Mouse (Mus musculus): ENCODE results near the gene Sec31a.

Sec31a gene

DNA sequence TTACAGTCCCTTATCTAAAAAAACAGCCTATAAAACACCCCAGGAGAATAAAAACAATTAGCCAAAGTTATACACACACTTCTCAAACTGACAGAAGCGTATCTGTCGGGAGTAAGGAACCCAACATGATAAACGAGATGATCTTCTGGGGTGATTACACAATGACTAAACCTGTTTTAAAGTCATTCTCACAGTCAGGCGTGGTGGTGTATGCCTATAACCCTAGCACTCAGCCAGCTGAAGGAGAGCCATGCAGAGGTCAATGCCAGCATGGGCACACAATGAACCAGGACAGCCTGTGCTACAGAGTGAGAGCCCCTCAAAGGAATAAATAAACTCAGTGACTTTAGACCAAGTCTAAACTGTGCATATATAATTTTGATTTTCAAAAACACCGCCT lies 7.5 kb downstream of the Sec31a start:
- no peak for DNase-seq (ENCODE audit: low spot score)

DNA sequence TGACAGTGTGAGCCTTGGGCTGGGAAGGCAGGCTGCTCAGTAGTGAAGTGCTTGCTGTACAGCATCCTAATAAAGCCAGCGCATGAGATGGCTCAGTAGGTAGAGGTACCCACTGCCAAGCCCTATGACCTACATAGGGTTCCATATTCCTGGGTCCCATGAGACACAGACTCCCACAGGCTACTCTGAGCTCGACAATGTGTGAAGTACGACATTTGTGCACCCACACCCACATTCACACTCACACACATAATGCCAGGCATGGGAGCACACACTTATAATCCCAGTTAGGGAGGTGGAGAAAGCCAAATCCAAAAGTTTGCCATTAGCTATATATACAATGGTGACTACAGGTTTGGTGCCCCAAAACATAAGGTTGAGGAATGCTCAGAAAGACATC lies 19.3 kb downstream of the Sec31a start:
- DNase-seq (ENCODE audit: low spot score): no peak

DNA sequence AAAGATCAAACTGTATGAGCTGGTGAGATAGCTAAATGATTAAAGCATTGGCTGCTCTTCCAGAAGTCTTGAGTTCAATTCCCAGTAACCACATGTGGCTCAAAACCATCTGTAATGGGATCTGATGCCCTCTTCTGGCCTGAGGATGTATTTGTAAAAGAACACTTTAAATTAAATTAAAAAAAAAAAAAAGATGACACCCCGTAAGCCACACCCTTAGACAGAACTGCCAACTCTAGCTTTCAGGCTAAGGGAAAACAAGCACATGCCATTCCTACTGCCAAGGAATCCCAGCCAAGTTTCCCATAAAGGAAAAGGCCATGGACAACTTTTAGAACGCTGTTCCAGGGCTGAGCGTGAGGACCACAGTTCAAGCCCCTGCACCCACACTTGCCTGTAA lies 22.4 kb downstream of the Sec31a start:
- peak; percentile 5 for DNase-seq (ENCODE audit: low spot score)

DNA sequence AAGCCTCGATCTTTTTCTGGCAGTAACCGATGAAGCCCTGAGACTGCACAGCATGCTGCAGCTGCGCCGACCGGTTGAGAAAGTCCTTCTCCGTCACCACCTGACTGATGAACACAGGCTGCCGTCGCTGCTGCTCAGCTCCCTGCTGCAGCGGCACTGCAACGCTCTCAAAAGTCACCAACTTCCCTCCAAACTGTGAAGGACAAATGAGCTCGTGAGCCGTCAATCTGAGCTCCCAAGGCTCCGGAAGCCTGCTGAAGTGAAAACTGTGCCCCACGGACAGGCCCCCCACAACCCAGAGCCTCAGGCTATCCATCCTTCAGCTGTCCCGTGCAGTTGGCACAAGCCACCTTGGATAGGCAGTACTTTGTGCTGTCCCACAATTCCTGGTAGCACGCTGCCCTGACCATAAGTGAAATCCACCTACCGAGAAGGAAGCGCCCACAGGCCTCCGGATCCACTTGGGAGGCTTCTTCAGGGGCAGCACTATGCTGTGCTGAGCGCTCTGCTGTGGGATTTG lies 23.5 kb downstream of the Sec31a start:
- no peak for DNase-seq (ENCODE audit: low spot score)

DNA sequence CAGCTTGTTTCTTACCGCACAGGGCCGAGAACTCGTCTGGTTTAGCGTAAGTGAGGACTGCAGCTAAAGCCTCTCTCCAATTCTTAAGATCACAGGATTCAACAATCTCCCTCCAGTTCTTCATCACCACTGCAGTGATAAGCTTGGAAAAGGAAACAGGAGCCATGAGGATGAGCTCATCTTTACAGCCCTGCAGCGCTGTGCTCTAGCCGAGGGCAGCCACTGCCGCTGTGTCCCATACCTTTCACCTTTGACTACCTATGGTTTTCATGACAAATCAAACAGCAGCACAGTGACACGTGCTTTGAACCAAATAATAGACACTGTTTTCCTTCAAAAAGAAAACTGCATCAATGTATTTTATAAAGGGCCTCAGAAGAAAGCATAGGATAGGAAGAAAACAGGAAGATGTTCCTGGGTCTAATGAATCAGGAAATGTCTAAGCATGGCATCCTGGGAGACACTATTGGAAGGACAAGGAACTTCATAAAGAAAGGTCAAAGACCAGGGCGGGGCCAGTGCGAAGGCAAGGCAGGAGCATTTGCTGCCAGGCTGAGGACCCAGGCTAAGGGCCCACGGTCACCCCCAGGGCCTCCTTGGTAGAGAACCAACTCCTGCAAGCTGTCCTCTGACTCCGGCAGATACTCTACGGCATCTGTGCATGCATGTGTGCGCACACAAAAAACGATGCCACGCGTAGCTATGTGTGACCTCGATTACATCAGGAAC lies 32.1 kb downstream of the Sec31a start:
- no peak for DNase-seq (ENCODE audit: low spot score)

DNA sequence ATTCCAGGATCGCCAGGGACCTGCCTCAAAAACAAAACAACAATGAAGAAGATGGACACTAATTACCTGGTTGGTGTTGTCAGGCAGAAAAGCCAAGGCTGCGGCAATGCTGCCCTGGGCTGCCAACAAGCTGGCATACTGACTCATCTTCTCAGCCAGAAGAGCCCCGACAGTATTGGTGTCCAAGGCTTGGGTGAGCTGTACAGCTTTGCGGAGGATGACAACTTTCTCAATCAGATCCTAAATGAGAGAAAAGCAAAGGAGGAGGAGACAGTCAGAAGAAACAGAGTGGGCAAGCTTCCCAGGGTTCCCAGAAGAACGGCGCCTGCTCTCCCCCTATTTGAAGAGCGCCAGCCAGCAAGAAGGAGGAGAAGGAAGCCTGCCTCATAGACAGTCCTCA lies 34.9 kb downstream of the Sec31a start:
- no peak for DNase-seq (ENCODE audit: low spot score)

DNA sequence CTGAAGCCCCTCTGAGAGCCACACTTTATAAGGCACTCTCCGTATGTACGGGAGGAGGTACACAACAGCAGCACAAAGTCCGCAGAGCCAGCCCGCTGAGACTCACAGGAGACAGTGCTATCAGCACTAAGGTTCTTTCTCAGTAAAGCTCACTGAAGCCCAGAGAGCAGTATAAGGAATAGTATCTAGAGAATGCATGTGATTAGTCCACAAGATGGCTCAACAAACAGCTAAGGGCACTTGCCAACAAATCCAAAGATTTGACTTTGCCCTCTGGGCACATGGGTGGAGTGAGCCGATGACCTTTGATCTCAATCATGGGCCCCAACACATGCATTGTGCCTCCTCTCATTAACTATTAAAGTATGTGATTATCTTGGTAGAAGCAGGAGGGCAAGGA lies 35.8 kb downstream of the Sec31a start:
- no peak for DNase-seq (ENCODE audit: low spot score)

DNA sequence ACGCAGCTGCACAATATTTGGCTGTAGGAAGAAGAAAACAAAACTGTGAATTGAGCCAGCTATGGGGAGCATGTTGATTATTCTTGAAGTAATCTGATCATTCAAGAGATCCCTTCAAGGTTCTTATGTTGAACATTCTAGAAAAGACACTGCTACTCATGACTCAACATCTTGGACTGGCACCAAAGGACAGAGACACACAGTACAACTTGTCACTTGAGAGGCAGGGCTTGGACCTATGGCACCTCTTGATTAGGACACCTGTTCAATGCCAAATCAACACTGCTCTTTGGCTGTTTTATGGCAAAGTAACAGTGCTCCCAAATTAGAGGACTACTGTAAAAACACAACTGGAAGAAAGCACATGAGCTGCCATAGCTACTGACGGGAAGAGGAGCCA lies 37.1 kb downstream of the Sec31a start:
- DNase-seq (ENCODE audit: low spot score): no peak

DNA sequence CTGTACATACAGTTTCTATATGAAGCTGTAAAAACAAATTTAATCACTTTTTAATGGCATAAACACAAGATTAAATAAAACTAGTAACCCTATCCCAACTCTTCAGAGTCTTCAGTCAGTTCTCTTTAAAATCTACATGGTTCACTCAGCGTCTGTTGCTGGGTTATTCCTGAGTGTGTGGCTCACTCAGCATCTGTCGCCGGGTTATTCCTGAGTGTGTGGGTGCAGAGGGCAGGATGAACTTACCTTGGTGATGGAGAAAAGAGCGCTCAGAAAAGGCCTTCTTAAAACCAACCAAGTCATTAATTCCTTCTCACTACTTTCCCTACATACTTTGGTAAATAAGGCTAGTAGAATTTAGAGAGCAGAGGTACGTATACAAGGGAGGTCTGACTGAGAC lies 37.8 kb downstream of the Sec31a start:
- no peak for DNase-seq (ENCODE audit: low spot score)

DNA sequence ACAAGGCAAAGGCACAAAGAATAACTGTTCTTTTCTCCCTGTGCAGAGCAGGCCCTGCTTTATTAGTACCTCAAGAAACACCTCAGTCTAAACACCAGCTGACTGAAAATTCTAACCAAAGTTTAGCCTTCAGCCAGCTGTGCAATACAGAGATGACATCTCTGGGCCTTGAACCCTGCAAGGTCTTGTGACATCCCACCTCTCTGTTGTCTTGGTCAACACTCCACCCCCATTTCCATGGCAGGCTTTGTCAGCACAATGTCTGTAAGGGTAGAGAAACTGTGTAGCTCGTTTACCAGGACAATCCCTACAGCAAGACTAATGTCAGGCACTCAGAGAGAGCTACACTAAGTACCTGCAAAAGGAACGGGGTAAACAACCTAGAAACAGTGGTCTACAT lies 38.7 kb downstream of the Sec31a start:
- DNase-seq (ENCODE audit: low spot score): no peak

DNA sequence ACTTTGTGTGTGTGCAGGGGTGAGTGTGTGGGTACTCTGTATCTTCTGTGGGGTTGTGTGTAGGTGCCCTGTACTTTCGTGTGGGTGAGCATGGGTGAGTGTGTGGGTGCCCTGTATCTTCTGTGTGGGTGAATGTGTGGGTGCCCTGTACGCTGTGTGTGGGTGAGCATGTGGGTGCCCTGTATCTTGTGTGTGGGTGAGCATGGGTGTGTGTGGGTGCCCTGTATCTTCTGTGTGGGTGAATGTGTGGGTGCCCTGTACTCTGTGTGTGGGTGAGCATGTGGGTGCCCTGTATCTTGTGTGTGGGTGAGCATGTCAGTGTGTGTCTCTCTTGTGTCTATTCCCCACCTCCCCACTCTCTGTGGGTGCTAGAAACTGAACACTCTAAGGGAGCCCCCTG lies 41.3 kb downstream of the Sec31a start:
- DNase-seq (ENCODE audit: low spot score): no peak

DNA sequence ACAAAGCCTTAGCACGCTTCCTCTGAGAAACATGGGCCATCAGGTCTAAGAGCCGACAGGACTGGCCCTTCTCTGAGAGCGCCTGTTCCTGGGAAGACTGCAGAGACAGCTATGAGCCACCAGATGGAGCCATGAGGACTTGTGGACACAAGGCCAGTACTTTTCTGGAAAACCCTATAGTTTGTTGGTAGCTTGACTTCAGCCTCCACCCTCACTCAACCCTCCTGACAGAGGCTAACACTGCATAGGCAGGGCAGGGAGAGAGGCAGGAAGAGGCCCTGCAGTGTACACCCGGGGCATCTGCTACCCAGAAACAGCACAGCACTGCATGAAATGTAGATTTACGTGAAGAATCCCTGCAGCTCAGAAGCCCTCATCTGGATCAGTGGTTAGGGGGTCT lies 42.1 kb downstream of the Sec31a start:
- DNase-seq (ENCODE audit: low spot score): peak; percentile 79

DNA sequence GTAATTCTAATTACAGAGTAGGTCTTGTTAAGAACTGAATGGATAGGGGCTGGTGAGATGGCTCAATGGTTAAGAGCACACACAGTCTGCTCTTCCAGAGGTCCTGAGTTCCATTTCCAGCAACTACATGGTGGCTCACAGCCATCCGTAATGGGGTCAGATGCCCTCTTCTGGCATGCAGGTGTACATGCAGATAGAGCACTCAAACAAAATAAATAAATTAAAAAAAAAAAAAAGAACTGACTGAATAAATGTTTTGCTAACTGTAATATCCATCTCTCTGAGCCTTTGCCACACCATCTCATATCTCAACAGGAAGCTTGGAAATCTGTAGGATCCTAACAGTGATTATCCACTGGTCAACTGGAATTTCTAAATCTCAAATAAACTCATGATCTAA lies 45.1 kb downstream of the Sec31a start:
- DNase-seq (ENCODE audit: low spot score): no peak

DNA sequence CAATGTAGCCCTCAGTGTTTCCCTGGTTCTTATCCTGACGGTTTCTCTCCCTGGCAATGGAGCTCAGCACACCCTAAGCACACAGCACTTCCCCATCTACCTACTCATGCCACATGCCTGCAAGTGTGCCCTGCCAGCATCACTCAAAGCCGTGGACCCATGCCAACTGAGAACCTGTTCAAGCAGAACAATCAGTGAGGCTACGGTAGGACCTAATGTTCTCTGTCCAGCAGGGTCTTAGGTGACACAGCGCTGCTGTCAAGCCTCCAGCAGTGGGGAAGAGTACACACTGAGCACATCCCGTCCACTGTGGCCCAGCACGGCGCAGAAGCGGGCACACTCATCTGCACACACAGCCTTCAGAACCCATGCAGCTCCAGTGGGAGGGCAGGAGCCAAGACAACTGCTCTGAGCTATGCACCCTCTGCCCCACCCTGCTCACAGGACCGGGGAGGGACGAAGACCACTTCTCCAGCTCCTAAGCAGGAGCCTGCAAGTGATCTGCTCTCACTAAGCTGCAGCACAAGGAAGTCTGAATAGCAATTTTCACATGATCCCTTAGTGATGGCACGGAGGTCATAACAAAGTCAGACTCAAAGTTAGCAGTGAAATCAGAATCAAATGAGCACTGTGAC lies 46.1 kb downstream of the Sec31a start:
- no peak for DNase-seq (ENCODE audit: low spot score)

DNA sequence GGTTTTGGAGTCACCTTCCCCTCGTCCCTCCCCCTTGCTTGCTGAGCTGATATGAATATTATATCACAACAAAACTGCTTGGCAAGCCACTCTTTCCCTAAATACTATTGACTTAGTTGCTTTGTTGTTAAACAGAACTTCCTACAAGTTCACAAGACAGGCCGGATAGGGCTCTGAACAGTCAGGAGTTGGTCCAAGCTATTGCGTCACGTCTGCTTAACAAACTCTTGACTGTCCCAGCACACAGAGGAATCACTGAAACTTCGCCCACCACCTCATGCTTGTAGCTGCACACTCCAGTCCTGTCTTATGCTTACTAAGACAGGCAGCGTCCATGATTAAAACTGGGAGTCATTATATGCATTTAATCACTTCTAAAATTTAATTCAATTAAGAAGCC lies 46.9 kb downstream of the Sec31a start:
- no peak for DNase-seq (ENCODE audit: low spot score)

DNA sequence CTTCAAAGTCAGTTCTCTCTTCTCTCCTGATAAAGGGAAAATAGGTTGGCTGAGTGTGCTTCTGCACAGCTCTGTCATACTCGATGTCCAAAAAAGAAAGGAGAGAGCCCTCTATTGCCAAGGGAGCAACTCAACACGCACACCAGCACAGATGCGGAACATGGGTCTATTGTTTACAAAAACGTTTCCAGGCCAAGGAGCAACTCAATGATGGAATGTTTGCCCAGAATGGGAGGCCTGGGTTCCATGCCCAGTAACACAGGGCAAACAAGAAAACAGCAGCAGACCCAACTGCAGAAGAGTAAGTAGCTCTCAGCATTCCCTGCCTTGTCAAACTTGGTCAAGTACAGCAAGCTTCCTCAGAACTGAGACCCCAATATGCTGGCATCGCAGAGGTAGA lies 47.5 kb downstream of the Sec31a start:
- DNase-seq (ENCODE audit: low spot score): no peak

DNA sequence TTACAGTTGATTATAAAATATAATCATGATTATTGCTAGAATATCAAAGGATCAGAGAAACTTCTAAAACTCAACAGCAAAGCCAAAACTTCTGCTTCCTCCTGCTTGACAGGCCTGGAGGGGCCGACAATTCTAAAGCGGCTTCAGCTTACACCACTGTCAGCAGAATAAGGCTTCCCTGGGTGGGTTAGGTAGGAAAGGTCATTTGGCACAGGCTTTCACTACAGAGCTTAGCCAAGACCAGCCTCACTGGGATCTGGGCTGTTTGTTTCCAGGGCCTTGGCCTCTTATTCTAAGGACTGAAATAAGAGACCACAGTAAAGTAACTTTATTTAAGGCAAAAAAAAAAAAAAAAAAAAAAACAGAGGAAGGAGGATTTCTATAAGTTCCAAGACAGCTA lies 49.0 kb downstream of the Sec31a start:
- DNase-seq (ENCODE audit: low spot score): no peak

DNA sequence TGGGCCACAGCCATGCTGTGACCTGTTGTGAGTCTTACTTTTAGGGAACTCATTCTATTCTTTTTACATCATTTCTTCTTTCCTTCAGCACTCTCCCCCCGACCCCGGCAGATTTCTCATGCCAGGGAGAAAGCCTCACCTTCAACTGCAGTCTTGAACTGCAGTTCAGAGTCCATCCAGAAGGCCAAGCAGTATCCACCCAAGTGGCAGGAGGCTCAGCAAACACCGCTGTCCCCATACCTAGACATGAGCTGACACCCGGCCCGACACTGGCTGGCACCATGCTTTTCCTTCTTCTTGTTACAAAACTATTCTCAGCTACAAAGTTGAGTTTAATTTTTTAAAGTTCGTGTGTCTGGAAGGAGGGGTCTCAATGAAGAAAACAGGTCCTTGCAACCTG lies 55.7 kb downstream of the Sec31a start:
- no peak for DNase-seq (ENCODE audit: low spot score)

DNA sequence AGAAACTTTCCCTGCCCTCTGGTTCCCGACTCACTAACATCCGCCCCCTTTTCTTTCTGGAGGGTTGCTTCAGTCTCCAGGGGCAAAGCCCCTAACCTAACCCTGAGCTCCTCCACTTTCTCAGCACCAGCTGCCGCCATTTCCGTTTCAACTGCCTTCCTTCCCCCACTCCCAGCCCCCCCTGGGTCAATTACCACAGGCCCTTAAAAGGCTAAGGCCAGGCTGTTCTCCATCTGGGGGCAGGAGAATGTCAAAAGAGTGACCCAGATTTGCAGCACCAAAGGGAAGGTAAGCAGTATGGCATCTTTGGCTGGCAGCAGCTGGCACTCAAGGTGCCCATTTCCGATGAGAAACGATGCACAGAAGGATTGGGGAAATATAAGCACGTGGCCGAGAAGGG lies 57.7 kb downstream of the Sec31a start:
- DNase-seq (ENCODE audit: low spot score): peak; percentile 24

DNA sequence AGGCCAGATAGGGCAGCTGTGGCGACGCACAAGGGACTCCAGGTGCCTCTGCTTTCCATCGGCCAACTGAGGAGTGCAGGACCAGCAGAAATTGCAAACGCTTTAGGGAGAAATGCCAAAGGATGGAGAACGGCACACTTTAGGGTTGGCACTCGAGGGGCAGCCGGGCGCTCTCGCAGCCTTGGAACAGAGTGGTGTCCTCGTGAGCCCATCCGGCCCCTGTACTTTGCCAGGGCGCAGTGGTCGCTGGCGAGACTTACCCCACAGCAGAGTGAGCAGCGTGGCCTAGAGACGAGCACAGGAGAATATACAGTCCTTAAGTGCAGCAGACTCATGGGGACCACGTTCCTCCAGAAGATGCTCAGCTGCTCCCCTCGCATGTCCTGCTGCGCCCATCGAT lies 61.4 kb downstream of the Sec31a start:
- DNase-seq (ENCODE audit: low spot score): no peak

DNA sequence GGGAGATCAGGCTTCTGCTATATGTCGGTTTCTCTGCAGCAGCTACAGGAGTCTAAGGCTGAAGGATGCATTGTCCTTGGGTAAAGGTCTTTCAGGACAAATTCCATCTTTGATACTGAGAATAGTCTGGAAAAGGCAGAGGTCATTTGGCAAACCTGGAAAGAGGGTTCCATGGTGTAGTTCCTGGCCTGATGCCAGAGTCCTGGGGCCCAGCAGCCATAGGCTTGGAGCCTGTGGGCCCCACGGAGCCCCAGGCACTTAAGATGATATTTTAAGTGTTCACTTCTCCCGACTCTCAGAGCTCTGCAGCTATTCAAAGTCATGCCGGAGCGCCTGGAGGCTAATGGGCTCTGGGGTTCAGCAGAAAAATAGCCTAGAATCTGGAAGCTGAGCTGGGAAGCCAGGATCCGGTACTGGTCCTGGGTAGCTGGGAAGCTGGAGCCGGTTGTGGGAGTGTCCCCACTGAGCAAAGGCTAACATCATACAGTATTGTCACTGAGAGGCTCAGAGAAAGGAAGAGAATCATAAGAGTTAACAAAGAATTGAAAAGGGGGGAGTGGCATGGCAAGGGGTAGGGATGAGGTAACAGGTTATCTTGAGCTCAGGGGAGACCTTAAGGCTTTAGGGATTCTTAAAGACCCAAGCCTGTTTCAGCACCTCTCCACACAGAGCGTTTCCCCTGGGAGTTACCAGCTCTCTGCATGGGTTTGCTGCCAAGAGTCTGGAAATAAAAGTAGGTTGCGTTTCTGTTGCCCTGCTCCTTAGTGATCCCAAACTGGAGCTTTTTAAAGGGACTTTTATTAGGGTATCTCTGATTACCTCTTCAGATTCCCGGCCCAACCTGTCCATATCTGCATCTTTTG lies 62.8 kb downstream of the Sec31a start:
- no peak for DNase-seq (ENCODE audit: low spot score)

DNA sequence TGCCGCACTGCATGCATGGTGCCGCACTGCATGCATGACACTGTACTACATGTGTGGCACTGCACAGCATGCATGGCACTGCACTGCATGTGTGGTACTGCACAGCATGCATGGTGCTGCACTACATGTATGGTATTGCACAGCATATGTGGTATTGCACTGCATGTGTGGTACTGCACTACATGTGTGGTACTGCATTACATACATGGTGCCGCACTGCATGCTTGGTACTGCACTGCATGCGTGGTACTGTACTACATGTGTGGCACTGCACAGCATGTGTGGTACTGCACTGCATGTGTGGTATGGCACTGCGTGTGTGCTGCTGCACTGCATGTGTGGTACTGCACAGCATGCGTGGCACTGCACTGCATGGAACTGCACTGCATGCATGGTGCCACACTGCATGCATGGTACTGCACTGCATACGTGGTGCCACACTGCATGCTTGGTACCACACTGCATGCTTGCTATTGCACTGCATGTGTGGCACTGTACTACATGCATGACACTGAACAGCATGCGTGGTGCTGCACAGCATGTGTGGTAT lies 65.1 kb downstream of the Sec31a start:
- DNase-seq (ENCODE audit: low spot score): no peak

Data from embryo, embryonic 10.5 days (tissue).